Mouse (Mus musculus) E14TG2a.4 (cell line): ENCODE results near the gene Olfr157.

Experiments
- H3K27me3 ChIP-seq: 2 replicates; pipeline ENCODE4 v1.6.1; 2014; ENCODE audit warnings: low read length, control low read depth; ENCODE audit not compliant: insufficient read depth
- H3K36me3 ChIP-seq: 2 replicates; pipeline ENCODE4 v1.6.1; 2014; ENCODE audit warnings: low read length, control low read depth; ENCODE audit not compliant: insufficient read depth
- H3K4me1 ChIP-seq: replicated peaks from 2 replicates; pipeline ENCODE4 v1.6.1; 2014; ENCODE audit warnings: low read depth, low read length, control low read depth
- H3K4me3 ChIP-seq: replicated peaks from 2 replicates; pipeline ENCODE4 v1.5.1; 2014; ENCODE audit warnings: mild to moderate bottlenecking, low read length
- H3K9me3 ChIP-seq: 2 replicates; pipeline ENCODE4 v1.6.1; 2014; ENCODE audit warnings: low read length, control low read depth
- CTCF ChIP-seq: conservative IDR thresholded peaks from 2 replicates; pipeline ENCODE4 v1.5.1; 2014; ENCODE audit warnings: low read length
- NANOG ChIP-seq: IDR thresholded peaks from 2 replicates; pipeline ENCODE4 v1.6.1; 2014; ENCODE audit warnings: borderline replicate concordance, low read length, mixed read lengths
- POU5F1 ChIP-seq: IDR thresholded peaks from 2 replicates; pipeline ENCODE4 v1.6.1; 2014; ENCODE audit warnings: low read length, borderline replicate concordance

The Olfr157 gene

GRCm38 (mm10) chr4:43869821-43870220 lies 29.8 kb upstream of the Olfr157 start:
- Histone ChIP-seq H3K27me3 (peaks cover 29% of the 10 kb centered on the region), H3K4me3 (no peak overlapping the region), H3K36me3 (no peaks in the 10 kb centered on the region), H3K4me1 (peaks cover 3% of the 10 kb centered on the region), H3K9me3 (0 out of 2 replicates have a peak, but pooled peaks cover 2% of the 10 kb centered on the region)
- no peak for TF ChIP-seq CTCF
- TF ChIP-seq POU5F1 = no peak
- TF ChIP-seq NANOG = no peak

- Histone ChIP-seq H3K27me3 (no peaks in the 10 kb centered on the region), H3K4me3 (no peak overlapping the region), H3K9me3 (peaks cover 4% of the 10 kb centered on the region; the same call in 1 of the 2 replicates), H3K4me1 (peaks cover 6% of the 10 kb centered on the region), H3K36me3 (no peaks in the 10 kb centered on the region)
- TF ChIP-seq NANOG (no peak), POU5F1 (no peak), CTCF (no peak)
Observed at GRCm38 (mm10) chr4:43863298-43863697, 23.3 kb upstream of the Olfr157 start.

DNA sequence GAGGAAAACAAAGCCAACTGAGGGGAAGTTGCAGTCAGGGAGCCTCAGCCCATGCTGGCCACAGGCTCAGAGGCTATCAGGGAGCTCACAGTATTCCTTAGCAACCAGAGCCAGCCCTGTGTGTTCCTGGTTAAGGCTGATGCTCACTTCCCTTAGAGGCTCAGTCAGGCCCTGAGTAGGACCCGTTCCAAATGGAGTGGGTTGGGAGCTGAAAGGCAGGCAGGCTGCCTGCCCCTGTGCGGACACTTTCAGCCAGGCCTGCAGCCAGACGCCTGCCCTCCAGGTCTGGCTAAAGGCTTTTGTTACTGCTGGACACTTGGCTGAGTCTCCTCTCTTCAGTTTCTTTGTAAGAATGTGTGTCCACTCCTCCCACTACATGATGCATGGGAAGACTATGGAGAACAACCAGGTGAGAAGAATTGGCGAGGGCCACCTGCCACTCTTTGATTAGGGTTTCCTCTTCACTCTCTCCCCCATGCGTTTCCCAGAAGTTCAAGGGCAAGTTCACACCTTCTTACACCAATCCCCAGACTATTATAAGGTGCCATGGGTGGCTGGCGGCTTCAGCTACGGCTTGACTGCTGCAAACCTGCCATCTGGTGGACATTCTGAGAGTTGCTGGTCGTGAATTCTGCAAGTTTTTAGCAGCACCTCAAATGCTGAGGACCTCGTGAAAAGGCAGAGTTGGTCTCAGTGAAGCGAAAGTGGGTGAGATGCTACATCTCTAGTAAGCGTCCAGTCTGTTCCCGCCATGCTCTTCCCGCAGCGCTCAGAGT lies 20.9 kb upstream of the Olfr157 start:
- no peaks in the 10 kb centered on the region for H3K36me3 ChIP-seq
- H3K9me3 ChIP-seq = peaks cover 4% of the 10 kb centered on the region; the same call in 1 of the 2 replicates
- no peaks in the 10 kb centered on the region for H3K27me3 ChIP-seq
- no peak overlapping the region for H3K4me3 ChIP-seq
- peaks cover 11% of the 10 kb centered on the region for H3K4me1 ChIP-seq
- TF ChIP-seq NANOG (no peak), POU5F1 (no peak), CTCF (peak; percentile 76)

- Histone ChIP-seq H3K27me3 (no peaks in the 10 kb centered on the region), H3K4me3 (no peak overlapping the region), H3K4me1 (peaks cover 11% of the 10 kb centered on the region), H3K9me3 (peaks cover 4% of the 10 kb centered on the region; the same call in 1 of the 2 replicates), H3K36me3 (no peaks in the 10 kb centered on the region)
- no peak for TF ChIP-seq POU5F1
- TF ChIP-seq CTCF = no peak
- no peak for TF ChIP-seq NANOG
Observed at GRCm38 (mm10) chr4:43859886-43860285, 19.9 kb upstream of the Olfr157 start.

DNA sequence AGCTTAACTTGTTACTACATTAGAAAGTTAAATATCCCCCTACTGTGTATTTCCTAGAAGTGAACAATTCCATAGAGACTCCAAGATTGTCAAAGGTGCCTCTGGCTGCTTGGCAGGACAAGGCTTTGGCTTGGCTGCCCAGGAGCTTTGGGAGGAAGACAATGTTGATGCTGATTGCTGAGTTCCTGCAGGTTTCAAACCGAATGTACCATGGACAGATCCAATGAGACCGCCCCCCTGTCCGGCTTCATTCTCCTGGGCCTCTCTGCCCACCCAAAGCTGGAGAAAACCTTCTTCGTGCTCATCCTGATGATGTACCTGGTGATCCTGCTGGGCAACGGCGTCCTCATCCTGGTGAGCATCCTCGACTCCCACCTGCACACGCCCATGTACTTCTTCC lies 14.1 kb upstream of the Olfr157 start:
- Histone ChIP-seq H3K4me3 (no peak overlapping the region), H3K9me3 (peaks cover 3% of the 10 kb centered on the region; the same call in 1 of the 2 replicates), H3K27me3 (0 out of 2 replicates have a peak, but pooled peaks cover 2% of the 10 kb centered on the region), H3K4me1 (0 out of 2 replicates have a peak, but pooled peaks cover 5% of the 10 kb centered on the region), H3K36me3 (no peaks in the 10 kb centered on the region)
- TF ChIP-seq CTCF (no peak), NANOG (no peak), POU5F1 (no peak)

GRCm38 (mm10) chr4:43851265-43851664 lies 11.3 kb upstream of the Olfr157 start, which contains the start of gene Olfr155:
Gene Olfr155, plus strand, starts transcription at chr4:43851565.
- TF ChIP-seq NANOG (no peak), POU5F1 (no peak), CTCF (no peak)
- Histone ChIP-seq H3K9me3 (peaks cover 3% of the 10 kb centered on the region; the same call in 1 of the 2 replicates), H3K36me3 (no peaks in the 10 kb centered on the region), H3K27me3 (peaks cover 7% of the 10 kb centered on the region; the same call in 1 of the 2 replicates), H3K4me1 (no peaks in the 10 kb centered on the region), H3K4me3 (no peak within 1 kb of the TSS)

DNA sequence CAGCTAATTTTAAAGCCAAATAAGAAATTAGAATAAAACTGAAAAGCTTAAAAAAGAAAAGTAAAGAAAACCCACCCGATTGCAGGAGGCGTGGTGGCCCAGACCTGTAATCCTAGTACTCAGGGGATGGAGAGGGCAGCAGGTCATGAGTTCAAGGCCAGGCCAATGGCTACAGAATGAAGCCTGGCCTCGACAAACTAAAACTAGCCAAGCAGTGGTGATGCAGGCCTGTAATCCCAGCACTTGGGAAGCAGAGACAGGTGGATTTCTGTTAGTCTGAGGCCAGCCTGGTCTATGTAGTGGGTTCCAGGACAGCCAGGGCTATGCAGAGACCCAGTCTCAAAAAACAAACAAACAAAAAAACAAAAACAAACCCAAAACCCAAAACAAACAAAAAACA lies 1.7 kb downstream of the Olfr157 start:
- TF ChIP-seq POU5F1 (no peak), NANOG (no peak), CTCF (no peak)

DNA sequence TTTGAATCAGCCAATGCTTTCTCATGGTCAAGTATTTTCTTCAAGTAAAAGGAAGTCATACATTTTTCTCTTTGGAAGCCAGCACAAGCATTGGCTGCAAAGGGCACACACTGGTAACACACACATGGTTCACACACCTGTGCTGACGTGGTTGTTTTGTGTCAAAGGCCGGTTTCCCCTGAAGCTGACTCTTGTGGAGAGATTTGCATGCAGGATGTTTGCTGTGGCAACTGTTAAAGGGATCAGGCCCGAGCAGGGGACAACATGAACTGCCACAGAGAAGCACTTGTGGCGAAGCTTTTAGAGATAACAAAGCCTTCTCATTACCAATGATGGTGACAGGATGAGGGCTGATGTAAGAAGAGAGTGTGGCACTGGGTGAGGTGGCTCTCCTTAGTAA lies 5.3 kb downstream of the Olfr157 start:
- Histone ChIP-seq H3K36me3 (no peaks in the 10 kb centered on the region), H3K4me1 (peaks cover 7% of the 10 kb centered on the region; the same call in 1 of the 2 replicates), H3K4me3 (no peak overlapping the region), H3K27me3 (no peaks in the 10 kb centered on the region; the same call in 1 of the 2 replicates), H3K9me3 (no peaks in the 10 kb centered on the region)
- TF ChIP-seq CTCF (no peak), POU5F1 (no peak), NANOG (no peak)

More for the DNA sequence above, 1.7 kb downstream of the Olfr157 start:
- Histone ChIP-seq H3K4me1 (peaks cover 7% of the 10 kb centered on the region; the same call in 1 of the 2 replicates), H3K27me3 (no peaks in the 10 kb centered on the region), H3K36me3 (no peaks in the 10 kb centered on the region), H3K4me3 (no peak overlapping the region), H3K9me3 (no peaks in the 10 kb centered on the region; the same call in 1 of the 2 replicates)

- Histone ChIP-seq H3K4me1 (peaks cover 7% of the 10 kb centered on the region; the same call in 1 of the 2 replicates), H3K9me3 (no peaks in the 10 kb centered on the region), H3K27me3 (no peaks in the 10 kb centered on the region; the same call in 1 of the 2 replicates), H3K4me3 (no peak overlapping the region), H3K36me3 (no peaks in the 10 kb centered on the region)
- TF ChIP-seq CTCF (no peak), NANOG (no peak), POU5F1 (no peak)
Observed at GRCm38 (mm10) chr4:43833752-43834151, 6.2 kb downstream of the Olfr157 start.
